Mouse (Mus musculus) limb, embryonic 12.5 days (tissue): Measurements from ENCODE around the gene Rab26. TPM values are rescaled to one million over a fixed set of nuclear protein-coding genes. Genes with fewer than 3 reads are reported as not detected.

Experiments
- ATAC-seq: fragments of 200-750 bp; cut with Nextera tagmentation; 2 replicates; pipeline ENCODE4 v1.8.0; 2017; ENCODE audit warnings: low read depth, moderate TSS enrichment; ENCODE audit not compliant: insufficient number of reproducible peaks, insufficient read depth, low FRiP score, low TSS enrichment
- H3K27ac ChIP-seq: fragments of 300-500 bp; sonication (generic); 2 replicates; pipeline ENCODE4 v1.5.1; 2016; ENCODE audit warnings: mild to moderate bottlenecking, moderate library complexity
- H3K27me3 ChIP-seq: fragments of 300-500 bp; sonication (generic); 2 replicates; pipeline ENCODE4 v1.6.1; 2016; ENCODE audit warnings: mild to moderate bottlenecking, moderate library complexity
- H3K36me3 ChIP-seq: fragments of 300-500 bp; sonication (generic); 2 replicates; pipeline ENCODE4 v1.6.1; 2016; ENCODE audit warnings: mild to moderate bottlenecking, moderate library complexity
- H3K4me1 ChIP-seq: fragments of 300-500 bp; sonication (generic); replicated peaks from 2 replicates; pipeline ENCODE4 v1.6.1; 2016
- H3K4me2 ChIP-seq: fragments of 300-500 bp; sonication (generic); 2 replicates; pipeline ENCODE4 v1.6.1; 2016; ENCODE audit warnings: mild to moderate bottlenecking, moderate library complexity
- H3K4me3 ChIP-seq: fragments of 300-500 bp; sonication (generic); replicated peaks from 2 replicates; pipeline ENCODE4 v1.5.1; 2016; ENCODE audit warnings: mild to moderate bottlenecking
- H3K9ac ChIP-seq: fragments of 300-500 bp; sonication (generic); replicated peaks from 2 replicates; pipeline ENCODE4 v1.6.1; 2016; ENCODE audit warnings: mild to moderate bottlenecking, moderate library complexity
- H3K9me3 ChIP-seq: fragments of 300-500 bp; sonication (generic); 2 replicates; pipeline ENCODE4 v1.6.1; 2016; ENCODE audit warnings: mild to moderate bottlenecking, moderate library complexity
- WGBS: fragments of 180-500 bp; shearing (Covaris S2); methylation state at CpG from one replicate; pipeline ENCODE4 v1.1.7; 2016; 5-methylcytosine and 5-hydroxymethylcytosine counted together
- polyA plus RNA-seq: library from polyadenylated mRNA; unstranded; fragments of >200 nt; fragmentation: Nextera tagmentation; extraction: Ambion mirVana; gene quantifications from 2 replicates; pipeline ENCODE4 v1.2.1, GENCODE M21; 2016

The Rab26 gene
- polyA plus RNA-seq, 1 experiment from 2014 or later, result 4.0 TPM

- H3K9ac ChIP-seq, result no peak overlapping the region
- 87% methylated on average over 2 of the region's 2 CpGs for WGBS
- H3K4me1 ChIP-seq, result peaks cover 24% of the 10 kb centered on the region
- H3K27me3 ChIP-seq, result no peaks in the 10 kb centered on the region
- no peak overlapping the region for H3K27ac ChIP-seq
- no peak for ATAC-seq
- H3K4me3 ChIP-seq, result no peak overlapping the region
- H3K36me3 ChIP-seq, result peaks cover 33% of the 10 kb centered on the region
- no peaks in the 10 kb centered on the region for H3K9me3 ChIP-seq
- no peak overlapping the region for H3K4me2 ChIP-seq
Observed at GRCm38 (mm10) chr17:24561592-24561991, 27.6 kb upstream of the Rab26 start.

GRCm38 (mm10) chr17:24560301-24561028 is 26.5 kb upstream of the Rab26 start:
- H3K4me3 ChIP-seq, result no peak overlapping the region
- no peak overlapping the region for H3K4me2 ChIP-seq
- peaks cover 22% of the 10 kb centered on the region for H3K36me3 ChIP-seq
- no peak overlapping the region; the same call in 1 of the 2 replicates for H3K27ac ChIP-seq
- H3K4me1 ChIP-seq, result peaks cover 24% of the 10 kb centered on the region
- ATAC-seq, result no peak
- no peak overlapping the region; the same call in 1 of the 2 replicates for H3K9ac ChIP-seq
- WGBS, result 96% methylated on average over 5 of the region's 5 CpGs
- H3K9me3 ChIP-seq, result no peaks in the 10 kb centered on the region
- no peaks in the 10 kb centered on the region for H3K27me3 ChIP-seq

- Histone ChIP-seq H3K4me3 (no peak overlapping the region), H3K4me2 (peak overlapping the region; percentile 36), H3K4me1 (peaks cover 19% of the 10 kb centered on the region), H3K9me3 (no peaks in the 10 kb centered on the region), H3K27me3 (no peaks in the 10 kb centered on the region), H3K9ac (0 out of 2 replicates have a peak overlapping the region, but pooled peaks have one; percentile 34), H3K27ac (peak overlapping the region; percentile 90), H3K36me3 (peaks cover 10% of the 10 kb centered on the region; the same call in 1 of the 2 replicates)
- ATAC-seq, result peak; percentile 77
- 48% methylated on average over 3 of the region's 3 CpGs for WGBS
Observed at GRCm38 (mm10) chr17:24559146-24559545, 25.1 kb upstream of the Rab26 start.

GRCm38 (mm10) chr17:24558600-24559099 is 24.6 kb upstream of the Rab26 start:
- Histone ChIP-seq H3K4me2 (peak overlapping the region; percentile 36), H3K4me3 (no peak overlapping the region), H3K36me3 (peaks cover 7% of the 10 kb centered on the region; the same call in 1 of the 2 replicates), H3K9ac (0 out of 2 replicates have a peak overlapping the region, but pooled peaks have one; percentile 23), H3K4me1 (peaks cover 19% of the 10 kb centered on the region), H3K27me3 (no peaks in the 10 kb centered on the region), H3K9me3 (no peaks in the 10 kb centered on the region), H3K27ac (peak overlapping the region; percentile 90)
- WGBS, result 54% methylated on average over 4 of the region's 4 CpGs
- peak; percentile 73; the same call in 1 of the 2 replicates for ATAC-seq

- Histone ChIP-seq H3K4me3 (no peak overlapping the region), H3K9ac (no peak overlapping the region), H3K4me2 (no peak overlapping the region), H3K27me3 (no peaks in the 10 kb centered on the region), H3K4me1 (peaks cover 23% of the 10 kb centered on the region), H3K36me3 (peaks cover 7% of the 10 kb centered on the region; the same call in 1 of the 2 replicates), H3K27ac (no peak overlapping the region), H3K9me3 (no peaks in the 10 kb centered on the region)
- 87% methylated on average over 7 of the region's 7 CpGs for WGBS
- ATAC-seq, result no peak
Observed at GRCm38 (mm10) chr17:24557091-24557490, 23.1 kb upstream of the Rab26 start.

- Histone ChIP-seq H3K4me3 (peak overlapping the region; percentile 94), H3K27ac (peak overlapping the region; percentile 96; the same call in 1 of the 2 replicates), H3K4me2 (peak overlapping the region; percentile 83), H3K9ac (peak overlapping the region; percentile 92), H3K36me3 (no peaks in the 10 kb centered on the region), H3K4me1 (peaks cover 27% of the 10 kb centered on the region), H3K9me3 (no peaks in the 10 kb centered on the region), H3K27me3 (peaks cover 3% of the 10 kb centered on the region; the same call in 1 of the 2 replicates)
- 34% methylated on average over 3 of the region's 3 CpGs for WGBS
- no peak for ATAC-seq
Observed at GRCm38 (mm10) chr17:24551050-24551444, 17.0 kb upstream of the Rab26 start.

GRCm38 (mm10) chr17:24550416-24551049 is 16.5 kb upstream of the Rab26 start:
- peak overlapping the region; percentile 96 for H3K27ac ChIP-seq
- peak overlapping the region; percentile 83 for H3K4me2 ChIP-seq
- peak; percentile 56 for ATAC-seq
- H3K9me3 ChIP-seq, result no peaks in the 10 kb centered on the region
- under 1% methylated on average over 44 of the region's 44 CpGs for WGBS
- H3K27me3 ChIP-seq, result peaks cover 3% of the 10 kb centered on the region; the same call in 1 of the 2 replicates
- peak overlapping the region; percentile 94 for H3K4me3 ChIP-seq
- H3K4me1 ChIP-seq, result peaks cover 27% of the 10 kb centered on the region
- peak overlapping the region; percentile 92 for H3K9ac ChIP-seq
- H3K36me3 ChIP-seq, result no peaks in the 10 kb centered on the region

GRCm38 (mm10) chr17:24549618-24550415 is 15.8 kb upstream of the Rab26 start, which contains the start of gene Pkd1:
TSS of gene Pkd1 (plus strand) at chr17:24549834.
- ATAC-seq, result peak; percentile 94
- under 1% methylated on average over 72 of the region's 72 CpGs for WGBS

GRCm38 (mm10) chr17:24548921-24549617 is 15.1 kb upstream of the Rab26 start:
- H3K4me3 ChIP-seq, result peak overlapping the region; percentile 94
- 5% methylated on average over 23 of the region's 23 CpGs for WGBS
- peak; percentile 28 for ATAC-seq
- H3K9ac ChIP-seq, result no peak overlapping the region; the same call in 1 of the 2 replicates
- peak overlapping the region; percentile 83 for H3K4me2 ChIP-seq
- no peaks in the 10 kb centered on the region for H3K9me3 ChIP-seq
- H3K27me3 ChIP-seq, result peaks cover 9% of the 10 kb centered on the region
- H3K4me1 ChIP-seq, result peaks cover 30% of the 10 kb centered on the region
- H3K36me3 ChIP-seq, result no peaks in the 10 kb centered on the region
- H3K27ac ChIP-seq, result peak overlapping the region; percentile 96

More at GRCm38 (mm10) chr17:24549618-24550415, 15.8 kb upstream of the Rab26 start, which contains the start of gene Pkd1:
- peak within 1 kb of the TSS; percentile 94 for H3K4me3 ChIP-seq
- H3K36me3 ChIP-seq, result no peaks in the 10 kb centered on the region
- H3K4me2 ChIP-seq, result peak within 1 kb of the TSS; percentile 83
- H3K27me3 ChIP-seq, result peaks cover 5% of the 10 kb centered on the region
- H3K9me3 ChIP-seq, result no peaks in the 10 kb centered on the region
- peak within 1 kb of the TSS; percentile 92 for H3K9ac ChIP-seq
- H3K27ac ChIP-seq, result peak within 1 kb of the TSS; percentile 96
- peaks cover 28% of the 10 kb centered on the region for H3K4me1 ChIP-seq

- H3K4me1 ChIP-seq, result peaks cover 30% of the 10 kb centered on the region
- H3K4me2 ChIP-seq, result peak overlapping the region; percentile 83
- H3K4me3 ChIP-seq, result peak overlapping the region; percentile 94
- H3K27ac ChIP-seq, result no peak overlapping the region
- H3K9ac ChIP-seq, result no peak overlapping the region; the same call in 1 of the 2 replicates
- H3K9me3 ChIP-seq, result no peaks in the 10 kb centered on the region
- ATAC-seq, result no peak
- H3K36me3 ChIP-seq, result no peaks in the 10 kb centered on the region
- 40% methylated on average over 9 of the region's 9 CpGs for WGBS
- H3K27me3 ChIP-seq, result peaks cover 9% of the 10 kb centered on the region
Observed at GRCm38 (mm10) chr17:24548435-24548834, 14.4 kb upstream of the Rab26 start.
